Mouse (Mus musculus) lung, adult 2 months (tissue): ENCODE data around the gene Npas3.

Experiments
- CTCF ChIP-seq: fragments of 200-500 bp; IDR thresholded peaks from 2 replicates; pipeline ENCODE4 v1.5.1; 2011; ENCODE audit warnings: mild to moderate bottlenecking, low read length, control low read depth; ENCODE audit not compliant: insufficient read depth
- POLR2A ChIP-seq: fragments of 200-500 bp; IDR thresholded peaks from 2 replicates; pipeline ENCODE4 v1.6.1; 2011; ENCODE audit warnings: low read depth, mild to moderate bottlenecking, control low read depth, low read length, borderline replicate concordance; ENCODE audit errors: extremely low read depth

- no peak for TF ChIP-seq POLR2A
- no peak for TF ChIP-seq CTCF
These were observed 848.0 kb downstream of the Npas3 start for GRCm38 (mm10) chr12:54096492-54096891.
